Mouse (Mus musculus): ENCODE data around the gene Col4a6. TPM values are rescaled to one million over a fixed set of nuclear protein-coding genes. Genes with fewer than 3 reads are reported as not detected.

Gene Col4a6
- polyA plus RNA-seq, 1 experiment from 2014 or later: 0.69 TPM

DNA sequence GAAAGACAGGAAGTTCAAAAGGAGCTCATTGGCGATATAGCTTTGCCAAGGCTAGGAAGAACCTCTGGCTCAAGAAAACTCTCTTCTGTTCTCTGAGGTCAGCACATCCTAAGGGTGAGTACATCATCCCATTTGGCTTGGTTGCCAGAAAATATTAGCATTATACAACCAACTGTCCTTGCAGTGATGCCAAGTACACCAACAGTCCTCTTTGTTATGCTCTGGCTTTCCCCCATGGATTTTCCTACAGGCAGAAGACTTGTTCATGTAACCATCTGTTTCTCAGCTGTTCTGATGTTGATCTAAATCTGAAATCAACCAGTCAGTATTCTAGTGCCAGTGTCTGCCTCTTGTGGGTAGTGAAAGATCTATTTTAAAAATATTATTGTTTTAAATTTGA lies 103.6 kb downstream of the Col4a6 start:
- Histone ChIP-seq H3K27ac (no peak overlapping the region), H3K27me3 (ENCODE audit: low read depth, poor library complexity, severe bottlenecking) (peaks cover 82% of the 10 kb centered on the region), H3K4me1 (no peaks in the 10 kb centered on the region), H3K9me3 (replicated peaks) (no peaks in the 10 kb centered on the region), H3K4me3 (no peak overlapping the region), H3K36me3 (no peaks in the 10 kb centered on the region)
- WGBS: 85% methylated on average over 1 of the region's 1 CpGs
- DNase-seq (ENCODE audit: low spot score): no peak

DNA sequence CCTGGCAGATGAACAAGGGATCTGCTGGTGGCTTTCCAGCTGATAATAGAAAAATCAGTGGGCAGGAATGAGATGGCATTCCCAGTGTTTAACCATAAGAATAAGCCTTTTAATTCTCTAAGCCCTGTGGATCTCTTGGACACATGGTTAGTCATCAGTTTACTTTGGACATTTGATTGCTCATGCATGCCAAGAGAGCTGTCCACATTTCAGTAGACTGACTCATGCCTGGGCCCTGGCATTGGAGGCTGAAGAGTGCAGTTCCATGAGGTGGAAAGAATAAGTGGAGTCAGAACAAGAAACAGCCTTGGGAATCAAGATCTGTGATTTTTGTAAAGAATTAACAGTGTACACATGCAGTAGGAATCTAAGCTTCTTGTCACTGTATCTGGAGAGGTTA lies 110.5 kb downstream of the Col4a6 start:
- Histone ChIP-seq H3K36me3 (no peaks in the 10 kb centered on the region), H3K27me3 (ENCODE audit: low read depth, poor library complexity, severe bottlenecking) (peaks cover 88% of the 10 kb centered on the region), H3K4me3 (no peak overlapping the region), H3K9me3 (replicated peaks) (no peaks in the 10 kb centered on the region), H3K27ac (no peak overlapping the region), H3K4me1 (no peaks in the 10 kb centered on the region)
- no peak for DNase-seq (ENCODE audit: low spot score)

DNA sequence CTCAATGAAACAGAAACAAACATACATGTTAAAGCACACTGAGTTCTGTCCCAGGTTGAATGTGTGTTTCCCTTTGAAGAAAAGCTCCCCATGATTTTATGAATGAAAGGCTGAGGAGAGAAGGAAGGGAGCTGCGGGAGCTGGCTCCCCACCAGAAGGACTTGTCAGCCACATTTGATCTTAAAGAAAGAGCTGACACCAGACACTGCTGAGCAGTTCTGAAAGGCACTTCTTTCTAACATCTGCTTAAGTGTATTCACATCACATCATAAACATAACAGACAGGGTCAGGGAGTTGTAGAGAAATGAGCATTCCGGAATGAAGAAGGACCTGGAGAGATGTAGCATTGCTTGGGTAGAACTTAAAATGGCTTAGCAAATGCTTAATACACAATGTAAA lies 132.5 kb downstream of the Col4a6 start:
- no peak for DNase-seq (ENCODE audit: low spot score)
- Histone ChIP-seq H3K36me3 (no peaks in the 10 kb centered on the region), H3K4me3 (no peak overlapping the region), H3K27me3 (ENCODE audit: low read depth, poor library complexity, severe bottlenecking) (peaks cover 40% of the 10 kb centered on the region), H3K9me3 (replicated peaks) (no peaks in the 10 kb centered on the region), H3K4me1 (no peaks in the 10 kb centered on the region), H3K27ac (no peak overlapping the region)
- WGBS: 70% methylated on average over 2 of the region's 2 CpGs

DNA sequence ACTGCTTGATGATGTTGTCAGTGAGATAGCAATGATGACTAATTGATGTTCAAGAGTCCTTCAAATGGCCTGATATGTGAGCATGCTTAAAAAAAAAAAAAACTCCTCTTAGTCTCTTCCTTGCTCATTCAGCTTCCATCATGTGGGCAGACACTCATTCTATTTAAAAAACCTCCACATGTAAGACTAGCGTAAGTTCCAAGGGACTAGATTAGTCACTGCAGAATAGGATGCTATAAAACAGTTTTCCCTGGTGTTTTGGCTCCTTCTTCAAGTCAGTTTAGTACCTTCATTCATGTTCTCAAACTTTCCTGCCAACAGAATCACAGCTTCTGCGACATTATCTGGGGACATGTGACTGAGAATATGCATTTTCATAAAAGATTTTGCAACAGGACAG lies 145.8 kb downstream of the Col4a6 start:
- Histone ChIP-seq H3K4me3 (no peak overlapping the region), H3K9me3 (replicated peaks) (no peaks in the 10 kb centered on the region), H3K4me1 (no peaks in the 10 kb centered on the region), H3K36me3 (no peaks in the 10 kb centered on the region), H3K27ac (no peak overlapping the region), H3K27me3 (ENCODE audit: low read depth, poor library complexity, severe bottlenecking) (peaks cover 80% of the 10 kb centered on the region)
- DNase-seq (ENCODE audit: low spot score): no peak
- 86% methylated on average over 2 of the region's 2 CpGs for WGBS

DNA sequence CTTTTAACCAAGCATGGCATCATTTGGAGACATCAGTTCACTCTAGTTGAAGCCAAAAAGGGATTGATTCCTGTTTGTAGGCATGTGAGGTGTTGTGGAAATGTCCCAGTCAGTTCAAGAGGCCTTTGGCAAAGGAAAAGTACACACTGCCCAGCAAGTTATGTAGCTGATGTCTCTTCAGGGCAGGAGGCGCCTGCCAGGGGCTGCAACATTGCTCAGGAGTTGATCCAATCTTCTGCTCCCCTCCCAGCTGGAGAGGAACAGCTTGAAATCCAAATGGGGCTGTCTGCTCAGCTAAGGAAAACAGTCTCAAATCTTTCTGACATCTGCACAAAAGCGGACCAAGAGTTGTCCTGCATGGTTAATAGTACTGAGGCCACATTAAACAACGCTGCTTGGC lies 149.7 kb downstream of the Col4a6 start:
- Histone ChIP-seq H3K27ac (no peak overlapping the region), H3K36me3 (no peaks in the 10 kb centered on the region), H3K4me3 (no peak overlapping the region), H3K9me3 (replicated peaks) (no peaks in the 10 kb centered on the region), H3K27me3 (ENCODE audit: low read depth, poor library complexity, severe bottlenecking) (peaks cover 94% of the 10 kb centered on the region), H3K4me1 (no peaks in the 10 kb centered on the region)
- no peak for DNase-seq (ENCODE audit: low spot score)
- 80% methylated on average over 3 of the region's 3 CpGs for WGBS

DNA sequence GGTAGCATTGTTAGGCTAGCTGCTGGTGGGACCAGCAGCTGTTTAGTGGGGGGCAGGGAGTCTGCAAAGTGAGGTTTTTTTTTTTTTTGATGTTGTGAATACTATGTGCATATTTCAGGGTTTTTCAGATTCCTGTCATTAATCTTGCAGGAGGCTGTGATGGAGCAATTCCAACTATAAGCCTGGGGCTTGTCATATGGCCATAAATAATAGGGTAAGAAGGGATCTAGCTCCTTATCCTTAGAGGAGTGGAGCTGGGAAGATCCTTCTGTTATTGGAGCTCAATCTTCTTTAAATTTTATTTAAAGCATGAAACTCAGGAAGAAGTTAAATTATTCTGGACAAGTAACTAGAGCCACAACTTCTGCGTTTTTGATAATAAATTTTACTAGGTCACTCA lies 157.7 kb downstream of the Col4a6 start:
- Histone ChIP-seq H3K27me3 (ENCODE audit: low read depth, poor library complexity, severe bottlenecking) (peaks cover 83% of the 10 kb centered on the region), H3K36me3 (no peaks in the 10 kb centered on the region), H3K9me3 (replicated peaks) (no peaks in the 10 kb centered on the region), H3K27ac (no peak overlapping the region), H3K4me3 (no peak overlapping the region), H3K4me1 (no peaks in the 10 kb centered on the region)
- no peak for DNase-seq (ENCODE audit: low spot score)
- WGBS: 81% methylated on average over 1 of the region's 1 CpGs

DNA sequence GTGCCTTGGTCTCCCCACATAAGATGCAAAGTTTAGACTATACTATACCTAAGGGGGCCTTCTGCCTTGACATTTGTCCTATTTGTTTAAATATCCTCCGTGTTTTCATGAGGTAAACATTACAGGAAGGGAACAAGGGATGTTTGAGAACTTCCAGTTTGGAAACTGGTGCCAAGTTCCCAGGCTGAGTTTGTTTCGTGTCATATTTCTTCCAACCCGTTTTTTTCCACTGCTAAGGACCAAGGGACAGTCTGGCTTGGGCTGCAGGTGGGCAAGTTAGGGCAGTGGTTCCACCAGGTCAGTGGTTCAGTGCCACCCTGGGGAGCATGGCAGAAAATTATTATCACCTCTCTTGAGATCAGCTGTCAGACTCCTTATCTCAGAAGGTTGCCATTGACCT lies 158.1 kb downstream of the Col4a6 start:
- DNase-seq (ENCODE audit: low spot score): no peak
- no peaks in the 10 kb centered on the region for H3K4me1 ChIP-seq
- H3K9me3 ChIP-seq (replicated peaks): no peaks in the 10 kb centered on the region
- 71% methylated on average over 3 of the region's 3 CpGs for WGBS
- no peak overlapping the region for H3K27ac ChIP-seq
- H3K4me3 ChIP-seq: no peak overlapping the region
- H3K36me3 ChIP-seq: no peaks in the 10 kb centered on the region
- H3K27me3 ChIP-seq (ENCODE audit: low read depth, poor library complexity, severe bottlenecking): peaks cover 83% of the 10 kb centered on the region

DNA sequence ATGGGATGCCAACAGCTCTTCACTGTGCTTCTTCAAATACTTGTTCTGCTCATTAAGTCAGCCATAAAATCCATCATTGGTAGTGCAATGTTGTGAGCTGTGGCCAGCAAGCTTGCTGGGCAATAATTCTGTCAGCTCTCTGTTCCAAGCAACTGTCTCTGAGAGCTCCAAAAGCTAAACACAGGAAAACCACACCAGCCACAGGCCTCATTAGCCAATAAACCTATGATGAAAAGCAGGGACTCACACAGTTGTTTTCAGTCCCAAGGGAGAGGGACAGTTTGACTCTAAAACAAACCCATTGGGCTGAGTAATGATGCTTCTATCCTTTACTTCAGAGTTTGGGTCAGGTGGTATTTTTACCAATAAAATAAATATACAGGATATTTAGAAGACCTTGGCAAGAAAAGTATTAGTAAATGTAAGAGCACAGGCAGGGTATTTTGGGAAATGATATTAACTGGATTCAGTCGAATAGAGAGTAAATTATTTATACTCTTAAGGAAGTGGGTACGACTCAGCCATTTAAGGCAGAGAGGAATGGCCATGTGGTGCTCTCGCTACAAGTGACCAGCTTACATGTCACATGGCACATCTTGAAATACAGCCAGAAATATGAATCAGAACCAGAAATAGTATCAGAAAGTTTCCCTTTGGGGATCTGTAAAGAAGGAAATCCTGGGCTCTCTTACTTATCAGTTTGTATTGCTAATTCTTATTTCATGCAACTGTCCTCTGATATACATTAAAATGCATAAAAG lies 181.0 kb downstream of the Col4a6 start:
- Histone ChIP-seq H3K36me3 (no peaks in the 10 kb centered on the region), H3K4me3 (no peak overlapping the region), H3K4me1 (no peaks in the 10 kb centered on the region), H3K27me3 (ENCODE audit: low read depth, poor library complexity, severe bottlenecking) (peaks cover 91% of the 10 kb centered on the region), H3K9me3 (replicated peaks) (no peaks in the 10 kb centered on the region), H3K27ac (no peak overlapping the region)
- no peak for DNase-seq (ENCODE audit: low spot score)
- 76% methylated on average over 3 of the region's 3 CpGs for WGBS

DNA sequence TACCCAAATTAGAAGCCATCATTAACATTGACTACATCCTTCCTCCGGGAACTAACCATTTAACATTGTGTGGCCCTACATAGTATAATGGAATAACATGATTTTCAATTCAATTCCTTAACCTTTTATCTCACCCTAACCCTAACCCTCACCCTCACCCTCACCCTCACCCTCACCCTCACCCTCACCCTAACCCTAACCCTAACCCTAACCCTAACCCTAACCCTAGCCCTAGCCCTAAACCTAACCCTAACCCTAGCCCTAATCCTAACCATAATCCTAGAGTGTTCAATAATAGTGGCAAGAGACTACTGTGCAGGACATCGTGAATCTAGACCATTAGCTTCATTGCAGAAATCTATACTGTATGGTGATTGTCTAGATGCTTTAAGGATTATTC lies 197.5 kb downstream of the Col4a6 start:
- no peak overlapping the region for H3K27ac ChIP-seq
- no peaks in the 10 kb centered on the region for H3K9me3 ChIP-seq (replicated peaks)
- DNase-seq (ENCODE audit: low spot score): no peak
- H3K4me3 ChIP-seq: no peak overlapping the region
- no peaks in the 10 kb centered on the region for H3K36me3 ChIP-seq
- H3K4me1 ChIP-seq: no peaks in the 10 kb centered on the region
- WGBS: 87% methylated on average over 2 of the region's 2 CpGs
- peaks cover 88% of the 10 kb centered on the region for H3K27me3 ChIP-seq (ENCODE audit: low read depth, poor library complexity, severe bottlenecking)

DNA sequence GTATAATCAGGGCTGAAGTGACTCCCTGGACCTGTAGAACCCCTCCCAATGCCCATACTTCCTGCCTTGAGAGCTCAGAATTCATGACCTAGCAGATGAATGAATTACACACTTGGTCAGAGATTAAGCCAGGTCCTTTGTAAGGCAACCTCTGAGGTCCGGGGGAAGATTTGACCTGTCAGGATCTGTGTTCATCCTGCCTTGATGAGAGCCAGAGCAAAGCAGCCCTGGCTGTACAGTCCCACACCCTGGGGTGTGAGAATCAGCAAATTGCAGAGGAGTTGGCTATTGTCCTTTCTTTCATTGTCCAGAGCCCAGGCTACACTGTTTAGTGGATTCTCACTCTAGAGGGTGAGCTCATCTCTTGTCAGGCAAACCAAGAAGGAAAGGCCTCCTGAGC lies 207.9 kb downstream of the Col4a6 start:
- Histone ChIP-seq H3K27me3 (ENCODE audit: low read depth, poor library complexity, severe bottlenecking) (peaks cover 94% of the 10 kb centered on the region), H3K36me3 (no peaks in the 10 kb centered on the region), H3K4me1 (no peaks in the 10 kb centered on the region), H3K4me3 (no peak overlapping the region), H3K9me3 (replicated peaks) (no peaks in the 10 kb centered on the region), H3K27ac (no peak overlapping the region)
- no peak for DNase-seq (ENCODE audit: low spot score)
- 45% methylated on average over 1 of the region's 1 CpGs for WGBS

DNA sequence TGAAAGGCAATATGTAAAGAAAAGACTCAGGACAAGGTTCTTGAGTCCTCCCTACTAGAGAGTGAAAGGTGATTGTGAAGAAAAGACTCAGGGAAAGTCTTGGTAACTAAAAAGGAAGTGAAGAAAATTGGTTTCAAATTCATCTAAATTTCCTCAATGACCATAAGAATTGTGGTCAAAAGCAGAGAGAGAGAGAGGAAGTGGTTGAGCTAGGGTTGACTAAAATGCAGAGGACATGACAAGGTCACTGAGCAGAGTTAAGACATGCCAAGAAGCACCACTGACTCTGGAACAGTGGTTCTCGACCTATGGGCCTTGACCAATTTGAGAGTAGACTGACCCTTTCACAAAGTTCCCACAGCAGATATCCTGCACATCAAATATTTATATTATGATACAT lies 224.2 kb downstream of the Col4a6 start:
- WGBS: 71% methylated on average over 1 of the region's 1 CpGs
- Histone ChIP-seq H3K36me3 (no peaks in the 10 kb centered on the region), H3K27me3 (ENCODE audit: low read depth, poor library complexity, severe bottlenecking) (peaks cover 43% of the 10 kb centered on the region), H3K9me3 (replicated peaks) (no peaks in the 10 kb centered on the region), H3K27ac (no peak overlapping the region), H3K4me1 (no peaks in the 10 kb centered on the region), H3K4me3 (no peak overlapping the region)
- DNase-seq (ENCODE audit: low spot score): no peak

DNA sequence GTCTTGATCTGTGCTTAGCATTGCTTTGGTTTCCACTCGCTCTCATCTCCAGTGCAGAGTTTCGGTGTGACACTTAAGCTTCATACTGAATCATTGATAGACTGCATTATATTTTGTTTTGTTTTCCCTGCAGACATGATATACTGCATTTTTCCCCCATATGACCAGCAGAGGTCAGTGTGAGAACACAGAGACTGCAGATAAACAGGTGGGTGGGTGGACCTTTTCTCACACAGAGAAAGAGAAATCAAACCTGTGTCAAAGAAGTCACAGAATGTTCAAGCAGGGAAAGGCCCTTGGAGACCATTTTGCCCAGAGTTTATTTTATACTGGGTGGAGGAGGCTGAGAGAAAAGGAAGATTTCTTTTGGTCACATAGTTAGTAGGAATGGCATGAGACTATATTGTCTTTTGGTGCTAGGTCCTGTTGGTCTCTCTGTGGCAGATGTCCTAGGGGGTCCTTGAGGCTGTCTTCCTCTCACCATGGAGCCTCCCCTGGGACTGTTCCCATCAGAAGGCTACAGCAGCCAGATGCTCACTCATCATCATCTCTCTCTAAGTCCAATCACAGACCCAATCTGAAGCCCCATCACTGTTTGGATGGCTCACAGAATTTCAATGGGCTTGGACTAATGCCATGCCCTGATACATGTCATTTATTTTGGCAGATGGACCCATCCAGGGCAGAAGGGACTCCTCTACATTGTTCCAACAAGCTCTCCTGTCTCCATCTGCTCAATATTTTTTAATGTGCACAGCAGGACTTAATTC lies 237.1 kb downstream of the Col4a6 start:
- Histone ChIP-seq H3K4me1 (no peaks in the 10 kb centered on the region), H3K27ac (no peak overlapping the region), H3K36me3 (no peaks in the 10 kb centered on the region), H3K4me3 (no peak overlapping the region), H3K9me3 (replicated peaks) (no peaks in the 10 kb centered on the region), H3K27me3 (ENCODE audit: low read depth, poor library complexity, severe bottlenecking) (peaks cover 94% of the 10 kb centered on the region)
- no peak for DNase-seq (ENCODE audit: low spot score)
- WGBS: 68% methylated on average over 2 of the region's 2 CpGs

DNA sequence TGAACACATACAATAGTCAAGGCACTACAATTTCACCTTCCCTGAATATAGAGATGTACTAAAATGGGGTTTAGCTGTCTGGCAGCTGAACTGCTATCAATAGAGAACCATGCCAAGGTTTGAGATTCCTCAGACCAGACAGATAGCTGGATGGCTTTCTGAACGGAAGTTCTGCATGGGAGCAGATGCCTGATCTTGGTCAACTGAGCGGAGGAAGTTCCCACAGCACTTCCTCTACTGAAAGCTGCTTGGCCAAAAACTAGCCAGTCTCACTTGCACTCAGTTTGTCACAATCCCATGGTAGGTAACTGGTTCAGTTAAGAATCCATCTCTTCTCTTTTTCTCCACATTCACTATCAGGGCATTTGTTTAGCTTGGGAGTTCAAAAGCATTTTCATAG lies 245.7 kb downstream of the Col4a6 start:
- Histone ChIP-seq H3K4me3 (no peak overlapping the region), H3K4me1 (no peaks in the 10 kb centered on the region), H3K27ac (no peak overlapping the region), H3K9me3 (replicated peaks) (no peaks in the 10 kb centered on the region), H3K36me3 (no peaks in the 10 kb centered on the region), H3K27me3 (ENCODE audit: low read depth, poor library complexity, severe bottlenecking) (peaks cover 100% of the 10 kb centered on the region)
- no peak for DNase-seq (ENCODE audit: low spot score)
- 97% methylated on average over 2 of the region's 2 CpGs for whole genome bisulfite sequencing
